Mouse (Mus musculus) neural tube, embryonic 15.5 days (tissue): ENCODE results near the gene Slc47a1. TPM values are rescaled to one million over a fixed set of nuclear protein-coding genes. Genes with fewer than 3 reads are reported as not detected.

ENCODE experiments used
- ATAC-seq: fragments of 200-750 bp; cut with Nextera tagmentation; 2 replicates; pipeline ENCODE4 v1.8.0; 2017; ENCODE audit warnings: mild to moderate bottlenecking, moderate TSS enrichment, moderate library complexity; ENCODE audit not compliant: low FRiP score
- H3K27ac ChIP-seq: fragments of 300-500 bp; sonication (generic); replicated peaks from 2 replicates; pipeline ENCODE4 v1.5.1; 2015; ENCODE audit warnings: mild to moderate bottlenecking, inconsistent platforms
- H3K27me3 ChIP-seq: fragments of 300-500 bp; sonication (generic); replicated peaks from 2 replicates; pipeline ENCODE4 v1.6.1; 2015; ENCODE audit warnings: inconsistent platforms
- H3K36me3 ChIP-seq: fragments of 300-500 bp; sonication (generic); 2 replicates; pipeline ENCODE4 v1.6.1; 2015; ENCODE audit warnings: inconsistent platforms
- H3K4me1 ChIP-seq: fragments of 300-500 bp; sonication (generic); 2 replicates; pipeline ENCODE4 v1.6.1; 2015; ENCODE audit warnings: inconsistent platforms
- H3K4me2 ChIP-seq: fragments of 300-500 bp; sonication (generic); 2 replicates; pipeline ENCODE4 v1.6.1; 2015; ENCODE audit warnings: inconsistent platforms, mild to moderate bottlenecking, moderate library complexity
- H3K4me3 ChIP-seq: fragments of 300-500 bp; sonication (generic); replicated peaks from 2 replicates; pipeline ENCODE4 v1.5.1; 2015; ENCODE audit warnings: mild to moderate bottlenecking, inconsistent platforms
- H3K9ac ChIP-seq: fragments of 300-500 bp; sonication (generic); replicated peaks from 2 replicates; pipeline ENCODE4 v1.6.1; 2015; ENCODE audit warnings: mild to moderate bottlenecking, inconsistent platforms
- H3K9me3 ChIP-seq: fragments of 300-500 bp; sonication (generic); replicated peaks from 2 replicates; pipeline ENCODE4 v1.6.1; 2016; ENCODE audit warnings: inconsistent platforms
- WGBS: fragments of 180-500 bp; shearing (Covaris S2); methylation state at CpG from one replicate; pipeline ENCODE4 v1.1.7; 2015; ENCODE audit warnings: mixed read lengths; 5-methylcytosine and 5-hydroxymethylcytosine counted together
- polyA plus RNA-seq: library from polyadenylated mRNA; unstranded; fragments of >200 nt; fragmentation: Nextera tagmentation; extraction: Ambion mirVana; gene quantifications from 2 replicates; pipeline ENCODE4 v1.2.1, GENCODE M21; 2015

Slc47a1 gene
- polyA plus RNA-seq, 1 experiment from 2014 or later, result 0.35 TPM

- Histone ChIP-seq H3K4me3 (no peak overlapping the region), H3K4me1 (peaks cover 13% of the 10 kb centered on the region), H3K36me3 (no peaks in the 10 kb centered on the region), H3K27ac (no peak overlapping the region), H3K9ac (no peak overlapping the region), H3K9me3 (no peaks in the 10 kb centered on the region), H3K4me2 (no peak overlapping the region), H3K27me3 (peaks cover 29% of the 10 kb centered on the region)
- ATAC-seq, result no peak
- WGBS, result 63% methylated on average over 8 of the region's 8 CpGs
These were observed 32.0 kb downstream of the Slc47a1 start for GRCm38 (mm10) chr11:61346133-61346532.

GRCm38 (mm10) chr11:61342505-61343420 is 35.4 kb downstream of the Slc47a1 start, which contains the start of gene Slc47a2:
Gene Slc47a2, minus strand, starts transcription at chr11:61342860.
- 3% methylated on average over 61 of the region's 61 CpGs for WGBS
- H3K27ac ChIP-seq, result no peak within 1 kb of the TSS
- H3K9me3 ChIP-seq, result no peaks in the 10 kb centered on the region
- peaks cover 41% of the 10 kb centered on the region for H3K27me3 ChIP-seq
- peak within 1 kb of the TSS; percentile 40 for H3K4me3 ChIP-seq
- ATAC-seq, result no peak
- H3K4me2 ChIP-seq, result peak within 1 kb of the TSS; percentile 63
- no peaks in the 10 kb centered on the region for H3K36me3 ChIP-seq
- peak within 1 kb of the TSS; percentile 2; the same call in 1 of the 2 replicates for H3K9ac ChIP-seq
- peaks cover 13% of the 10 kb centered on the region for H3K4me1 ChIP-seq

GRCm38 (mm10) chr11:61341971-61342370 is 36.2 kb downstream of the Slc47a1 start:
- WGBS, result 14% methylated on average over 10 of the region's 10 CpGs
- Histone ChIP-seq H3K27ac (no peak overlapping the region), H3K4me2 (peak overlapping the region; percentile 63), H3K36me3 (no peaks in the 10 kb centered on the region), H3K27me3 (peaks cover 41% of the 10 kb centered on the region), H3K4me3 (peak overlapping the region; percentile 40), H3K9me3 (no peaks in the 10 kb centered on the region), H3K4me1 (peaks cover 13% of the 10 kb centered on the region), H3K9ac (no peak overlapping the region)
- ATAC-seq, result no peak

DNA sequence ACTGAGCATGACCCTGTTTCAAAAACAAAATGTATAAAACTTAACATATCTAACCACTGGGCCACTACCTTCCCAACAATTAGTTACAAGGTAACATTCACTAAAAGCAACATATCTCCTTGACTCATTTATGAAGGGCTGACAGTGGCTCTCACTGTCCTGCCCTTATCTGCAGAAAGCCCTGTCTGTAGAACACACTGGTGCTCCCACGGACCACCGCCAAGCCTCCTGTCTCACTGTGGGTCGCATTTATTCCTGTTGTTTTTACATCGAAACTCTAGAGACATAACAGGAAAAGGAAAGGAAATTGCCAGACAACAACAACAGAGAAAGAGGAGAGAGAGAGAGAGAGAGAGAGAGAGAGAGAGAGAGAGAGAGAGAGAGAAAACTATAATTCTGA is 36.9 kb downstream of the Slc47a1 start:
- 78% methylated on average over 4 of the region's 4 CpGs for WGBS
- no peak overlapping the region for H3K4me2 ChIP-seq
- peaks cover 41% of the 10 kb centered on the region for H3K27me3 ChIP-seq
- H3K9me3 ChIP-seq, result no peaks in the 10 kb centered on the region
- ATAC-seq, result no peak
- no peak overlapping the region for H3K4me3 ChIP-seq
- H3K4me1 ChIP-seq, result peaks cover 13% of the 10 kb centered on the region
- no peak overlapping the region for H3K9ac ChIP-seq
- no peak overlapping the region for H3K27ac ChIP-seq
- H3K36me3 ChIP-seq, result no peaks in the 10 kb centered on the region

DNA sequence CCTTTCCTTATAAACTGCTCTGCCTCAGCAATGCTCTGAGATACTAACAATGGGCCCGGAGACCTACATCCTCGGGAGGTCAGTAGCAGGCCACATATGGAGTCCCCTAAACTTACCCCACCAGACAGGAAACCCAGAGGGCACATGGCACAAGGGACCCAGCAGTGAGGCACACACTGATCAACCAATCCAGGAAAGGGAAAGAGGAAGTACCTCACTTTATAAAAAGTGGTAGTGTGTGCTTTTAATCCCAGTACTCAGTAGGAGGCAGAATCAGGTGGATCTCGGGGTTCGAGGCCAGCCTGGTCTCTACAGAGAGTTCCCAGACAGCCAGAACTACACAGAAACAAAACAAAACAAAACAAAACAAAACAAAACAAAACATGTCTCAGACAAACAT is 37.8 kb downstream of the Slc47a1 start:
- Histone ChIP-seq H3K27ac (no peak overlapping the region), H3K4me2 (no peak overlapping the region), H3K4me1 (peaks cover 13% of the 10 kb centered on the region), H3K9me3 (no peaks in the 10 kb centered on the region), H3K27me3 (peaks cover 41% of the 10 kb centered on the region), H3K36me3 (no peaks in the 10 kb centered on the region), H3K4me3 (no peak overlapping the region), H3K9ac (no peak overlapping the region)
- no peak for ATAC-seq
- 92% methylated on average over 4 of the region's 4 CpGs for WGBS

DNA sequence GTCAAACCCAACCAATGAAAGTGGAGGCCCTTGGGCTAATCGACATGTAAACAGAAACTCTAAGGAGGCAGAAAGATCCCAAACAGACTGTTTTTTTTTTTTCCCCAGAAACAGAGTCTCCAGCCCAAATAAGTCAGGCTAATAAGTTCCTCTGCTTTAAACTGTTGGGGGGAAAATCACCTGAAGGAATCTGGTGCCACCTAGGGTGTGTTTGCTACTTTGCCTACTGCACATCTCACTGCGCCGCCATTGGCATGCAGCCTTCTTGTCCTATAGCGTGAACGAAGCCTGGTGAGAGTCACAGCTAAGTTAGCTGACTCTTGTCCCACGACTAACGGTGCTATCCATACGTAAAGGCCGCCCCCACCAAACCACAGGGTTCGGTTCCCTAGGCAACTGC is 40.6 kb downstream of the Slc47a1 start:
- Histone ChIP-seq H3K4me1 (peaks cover 10% of the 10 kb centered on the region), H3K9me3 (no peaks in the 10 kb centered on the region), H3K4me3 (no peak overlapping the region), H3K27me3 (peaks cover 24% of the 10 kb centered on the region), H3K36me3 (no peaks in the 10 kb centered on the region), H3K4me2 (no peak overlapping the region), H3K27ac (no peak overlapping the region), H3K9ac (no peak overlapping the region)
- 77% methylated on average over 10 of the region's 10 CpGs for WGBS
- no peak for ATAC-seq

- Histone ChIP-seq H3K27me3 (no peaks in the 10 kb centered on the region), H3K4me1 (no peaks in the 10 kb centered on the region), H3K27ac (no peak overlapping the region), H3K9me3 (no peaks in the 10 kb centered on the region), H3K36me3 (no peaks in the 10 kb centered on the region), H3K4me2 (no peak overlapping the region), H3K9ac (no peak overlapping the region), H3K4me3 (no peak overlapping the region)
- no peak for ATAC-seq
- 71% methylated on average over 10 of the region's 10 CpGs for WGBS
These were observed 57.0 kb downstream of the Slc47a1 start for GRCm38 (mm10) chr11:61320904-61321687.

DNA sequence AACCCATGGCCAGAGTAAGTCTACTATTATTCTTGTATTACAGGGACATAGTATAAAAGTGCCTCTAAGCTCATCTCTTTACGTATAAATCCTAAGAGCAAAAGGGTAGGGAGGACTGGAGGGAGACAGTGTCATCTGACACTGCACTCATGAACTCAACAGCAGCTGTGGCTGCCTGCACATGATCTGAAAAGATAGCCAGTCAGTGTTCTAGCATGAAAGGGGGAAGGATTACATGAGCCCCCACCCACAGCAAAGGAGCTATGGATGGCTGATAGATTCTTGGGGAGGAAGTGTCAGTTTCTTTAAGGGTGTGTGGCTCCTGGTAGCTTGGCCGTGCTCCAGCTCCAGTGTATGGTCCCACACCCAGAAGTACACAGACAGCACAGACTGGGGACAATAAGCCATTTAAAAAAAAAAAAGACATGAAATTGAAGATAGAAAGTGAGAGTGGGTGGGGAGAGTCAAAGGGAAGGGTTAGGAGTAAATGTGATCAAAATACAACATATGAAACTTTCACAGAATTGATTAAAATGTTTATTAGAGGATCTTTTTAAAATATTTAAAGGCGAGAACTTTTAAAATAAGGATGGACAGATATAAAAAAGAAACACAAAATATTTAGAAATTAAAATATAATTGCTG is 58.1 kb downstream of the Slc47a1 start:
- Histone ChIP-seq H3K4me2 (no peak overlapping the region), H3K4me3 (no peak overlapping the region), H3K27me3 (no peaks in the 10 kb centered on the region), H3K27ac (no peak overlapping the region), H3K4me1 (no peaks in the 10 kb centered on the region), H3K36me3 (no peaks in the 10 kb centered on the region), H3K9ac (no peak overlapping the region), H3K9me3 (no peaks in the 10 kb centered on the region)
- 82% methylated on average over 3 of the region's 3 CpGs for WGBS
- no peak for ATAC-seq

- Histone ChIP-seq H3K9ac (no peak overlapping the region), H3K27me3 (no peaks in the 10 kb centered on the region), H3K4me3 (no peak overlapping the region), H3K4me2 (no peak overlapping the region), H3K9me3 (no peaks in the 10 kb centered on the region), H3K27ac (no peak overlapping the region), H3K4me1 (no peaks in the 10 kb centered on the region), H3K36me3 (no peaks in the 10 kb centered on the region)
- WGBS, result 61% methylated on average over 12 of the region's 12 CpGs
- ATAC-seq, result no peak
These were observed 58.8 kb downstream of the Slc47a1 start for GRCm38 (mm10) chr11:61319233-61319922.

DNA sequence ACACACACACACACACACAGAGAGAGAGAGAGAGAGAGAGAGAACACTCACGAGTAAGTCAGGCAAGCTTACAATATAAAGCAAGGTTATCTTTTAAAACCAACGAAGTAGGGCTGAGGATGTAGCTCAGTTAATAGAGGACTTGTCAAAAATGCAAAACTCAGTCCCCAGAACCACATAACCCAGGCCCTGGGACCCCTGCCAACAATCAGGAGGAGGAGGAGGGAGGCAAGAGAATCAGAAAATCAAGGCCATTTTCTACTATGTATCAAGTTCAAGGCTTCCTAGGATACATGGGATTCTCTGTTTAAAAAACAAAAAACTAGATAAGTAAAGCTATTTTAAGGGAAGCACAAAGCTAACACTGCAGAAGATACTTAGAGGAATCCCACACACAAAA is 61.3 kb downstream of the Slc47a1 start:
- WGBS, result 69% methylated on average over 2 of the region's 2 CpGs

GRCm38 (mm10) chr11:61310321-61310720 is 67.8 kb downstream of the Slc47a1 start:
- no peaks in the 10 kb centered on the region for H3K36me3 ChIP-seq
- no peak for ATAC-seq
- H3K4me2 ChIP-seq, result no peak overlapping the region
- no peak overlapping the region for H3K27ac ChIP-seq
- H3K9ac ChIP-seq, result no peak overlapping the region
- WGBS, result 80% methylated on average over 7 of the region's 7 CpGs
- no peaks in the 10 kb centered on the region for H3K9me3 ChIP-seq
- H3K4me3 ChIP-seq, result no peak overlapping the region
- H3K27me3 ChIP-seq, result no peaks in the 10 kb centered on the region
- no peaks in the 10 kb centered on the region for H3K4me1 ChIP-seq

More for the DNA sequence above, 61.3 kb downstream of the Slc47a1 start:
- no peak for ATAC-seq
- Histone ChIP-seq H3K27me3 (no peaks in the 10 kb centered on the region), H3K9ac (no peak overlapping the region), H3K4me1 (no peaks in the 10 kb centered on the region), H3K9me3 (no peaks in the 10 kb centered on the region), H3K4me3 (no peak overlapping the region), H3K27ac (no peak overlapping the region), H3K4me2 (no peak overlapping the region), H3K36me3 (no peaks in the 10 kb centered on the region)
